Mouse (Mus musculus): ENCODE measurements around the gene Foxi1. TPM values are rescaled to one million over a fixed set of nuclear protein-coding genes. Genes with fewer than 3 reads are reported as not detected.

Foxi1 gene
- total RNA-seq, 1 experiment: not detected

- in situ Hi-C loops (cut with MboI; ENCODE audit: low sequenced_read_pairs in 2 of 2, unreplicated experiment in 2 of 2): no loop called here
- no peaks in the 10 kb centered on the region for H3K4me1 ChIP-seq (ENCODE audit: control insufficient read depth in 2 of 2, insufficient read depth in 2 of 2, low read length in 2 of 2, poor library complexity in 1 of 2)
- H3K9ac ChIP-seq (ENCODE audit: insufficient read depth, low read depth, low read length, poor library complexity, severe bottlenecking): no peak overlapping the region
- no peak for TF ChIP-seq ZNF384 (IDR thresholded peaks at IDR 0.05; ENCODE audit: low read depth, low read length)
- TF ChIP-seq HCFC1 (IDR thresholded peaks at IDR 0.05; ENCODE audit: borderline replicate concordance, insufficient read depth, low read length): no peak
- no peak for TF ChIP-seq MAFK (IDR thresholded peaks at IDR 0.05; ENCODE audit: insufficient read depth, low read depth, low read length)
- no peak for TF ChIP-seq CHD2 (IDR thresholded peaks at IDR 0.05; ENCODE audit: low read depth, low read length)
- no peak for TF ChIP-seq ZC3H11A (IDR thresholded peaks at IDR 0.05; ENCODE audit: borderline replicate concordance, low read depth, low read length)
- no peak for DNase-seq (ENCODE audit: low read depth, low spot score)
- no peak overlapping the region for H3K27ac ChIP-seq (ENCODE audit: insufficient read depth, low read depth, low read length, poor library complexity, severe bottlenecking)
- no peaks in the 10 kb centered on the region for H3K9me3 ChIP-seq (ENCODE audit: control insufficient read depth, insufficient read depth, low read depth, low read length)
- H3K36me3 ChIP-seq (ENCODE audit: control insufficient read depth, insufficient read depth, low read length, poor library complexity, severe bottlenecking): no peaks in the 10 kb centered on the region
- no peak overlapping the region for H3K4me3 ChIP-seq (ENCODE audit: insufficient read depth in 1 of 2, low read depth in 1 of 2, low read length in 2 of 2, poor library complexity in 1 of 2, severe bottlenecking in 1 of 2)
Measured at GRCm38 (mm10) chr11:34155235-34155634, 52.7 kb downstream of the Foxi1 start.

Other genes with a start within 250 kb of the Foxi1 start
- 0.11 and 0.22 TPM in 2 replicates for gene Kcnmb1, start 245.1 kb downstream of the Foxi1 start, total RNA-seq (2012; rRNA removed)
- 0.22 TPM in 1 of 2 replicates, not detected in the other for gene Kcnip1, start 214.9 kb downstream of the Foxi1 start, total RNA-seq (2012; rRNA removed)
- 0.09 TPM in 1 of 2 replicates, not detected in the other for gene Lcp2, start 161.2 kb downstream of the Foxi1 start, total RNA-seq (2012; rRNA removed)
- not detected in 2 replicates for gene 4930469K13Rik, start 109.5 kb downstream of the Foxi1 start, total RNA-seq (2012; rRNA removed)
- gene Fam196b, start 106.7 kb upstream of the Foxi1 start, total RNA-seq (2012; rRNA removed): 0.36 and 0.42 TPM in 2 replicates

Measured in ES-E14 (cell line).